Mouse (Mus musculus) hindbrain, postnatal 0 days (tissue): ENCODE results near the gene Gm826. TPM values are rescaled to one million over a fixed set of nuclear protein-coding genes. Genes with fewer than 3 reads are reported as not detected.

ENCODE experiments used
- ATAC-seq: fragments of 200-750 bp; cut with Nextera tagmentation; 2 replicates; pipeline ENCODE4 v1.8.0; 2017; ENCODE audit warnings: mild to moderate bottlenecking, moderate TSS enrichment, moderate library complexity
- DNase-seq: peaks from one replicate; pipeline ENCODE4 v3.0.0-alpha.2; 2015; ENCODE audit warnings: low spot score
- H3K27ac ChIP-seq: fragments of 300-500 bp; sonication (generic); 2 replicates; pipeline ENCODE4 v1.5.1; 2014; ENCODE audit warnings: mild to moderate bottlenecking
- H3K27me3 ChIP-seq: fragments of 300-500 bp; sonication (generic); 2 replicates; pipeline ENCODE4 v1.6.1; 2014; ENCODE audit warnings: low read length, mixed read lengths; ENCODE audit not compliant: insufficient read depth
- H3K36me3 ChIP-seq: fragments of 300-500 bp; sonication (generic); 2 replicates; pipeline ENCODE4 v1.6.1; 2014; ENCODE audit warnings: low read length, mixed read lengths; ENCODE audit not compliant: insufficient read depth
- H3K4me1 ChIP-seq: fragments of 300-500 bp; sonication (generic); 2 replicates; pipeline ENCODE4 v1.6.1; 2014; ENCODE audit warnings: antibody characterized with exemption, low read length, mixed read lengths; ENCODE audit not compliant: insufficient read depth
- H3K4me2 ChIP-seq: fragments of 300-500 bp; sonication (generic); 2 replicates; pipeline ENCODE4 v1.6.1; 2014; ENCODE audit warnings: low read depth, mild to moderate bottlenecking, low read length, moderate library complexity, mixed read lengths
- H3K4me3 ChIP-seq: fragments of 300-500 bp; sonication (generic); 2 replicates; pipeline ENCODE4 v1.5.1; 2014; ENCODE audit warnings: low read length
- H3K9ac ChIP-seq: fragments of 300-500 bp; sonication (generic); replicated peaks from 2 replicates; pipeline ENCODE4 v1.6.1; 2014; ENCODE audit warnings: mild to moderate bottlenecking, low read length, moderate library complexity, mixed read lengths
- H3K9me3 ChIP-seq: fragments of 300-500 bp; sonication (generic); 2 replicates; pipeline ENCODE4 v1.6.1; 2016; ENCODE audit warnings: low read length, mixed read lengths
- CTCF ChIP-seq: IDR thresholded peaks from 2 replicates; pipeline ENCODE4 v1.5.1; 2016; ENCODE audit warnings: antibody characterized with exemption, control low read depth, low read depth
- WGBS: fragments of 180-500 bp; shearing (Covaris S2); extraction: QIAGEN DNeasy Blood & Tissue Kit; methylation state at CpG from one replicate; pipeline ENCODE4 v1.1.7; 2014; 5-methylcytosine and 5-hydroxymethylcytosine counted together
- polyA plus RNA-seq: library from polyadenylated mRNA; unstranded; fragments of >200 nt; fragmentation: Nextera tagmentation; extraction: Ambion mirVana; gene quantifications from 2 replicates; pipeline ENCODE4 v1.2.1, GENCODE M21; 2015
- total RNA-seq: library from RNA; depleted of rRNA; stranded (reverse); fragments of >200 nt; gene quantifications from 2 replicates; pipeline ENCODE4 v1.2.3, GENCODE M21; 2014; rRNA removed

Gm826 gene
- 1.1 TPM in 1 of 2 replicates, not detected in the other for total RNA-seq
- polyA plus RNA-seq, result not detected in 2 replicates

DNA sequence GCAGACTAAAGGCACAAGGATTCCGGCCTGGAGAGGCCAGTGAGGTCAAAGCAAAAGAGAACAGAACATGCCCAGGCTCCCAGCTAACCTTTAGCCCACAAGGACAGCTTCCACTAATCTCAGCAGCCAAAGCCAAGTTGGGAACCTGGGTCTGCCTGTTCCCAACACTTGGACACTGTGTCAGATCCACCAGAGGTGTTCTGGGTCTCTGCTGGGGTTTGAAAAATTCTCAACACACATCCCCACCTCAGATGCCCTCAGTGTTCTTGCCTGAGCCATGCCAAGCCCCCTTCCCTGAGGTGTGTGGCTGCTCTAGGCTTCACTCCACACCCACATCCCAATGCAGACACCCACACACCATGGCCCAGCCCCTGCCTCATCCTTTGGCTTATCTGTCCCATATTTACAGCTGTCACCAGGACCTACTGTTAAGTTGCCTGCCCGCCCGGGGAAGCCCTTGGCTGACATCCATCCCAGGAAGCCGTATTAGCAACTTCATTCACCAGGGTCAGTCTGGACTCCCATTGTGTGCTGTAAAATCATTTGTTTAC lies at the start of gene Gm826:
Gene Gm826 (minus strand): TSS at position 52 of the 551 bp plus-strand sequence.
- DNase-seq, result no peak
- no peak for ATAC-seq
- Histone ChIP-seq H3K4me3 (no peak within 1 kb of the TSS), H3K9me3 (no peaks in the 10 kb centered on the region), H3K27ac (no peak within 1 kb of the TSS), H3K4me1 (no peaks in the 10 kb centered on the region), H3K9ac (no peak within 1 kb of the TSS), H3K4me2 (no peak within 1 kb of the TSS), H3K36me3 (no peaks in the 10 kb centered on the region), H3K27me3 (no peaks in the 10 kb centered on the region)
- WGBS, result 36% methylated on average over 4 of the region's 4 CpGs
- no peak for TF ChIP-seq CTCF

DNA sequence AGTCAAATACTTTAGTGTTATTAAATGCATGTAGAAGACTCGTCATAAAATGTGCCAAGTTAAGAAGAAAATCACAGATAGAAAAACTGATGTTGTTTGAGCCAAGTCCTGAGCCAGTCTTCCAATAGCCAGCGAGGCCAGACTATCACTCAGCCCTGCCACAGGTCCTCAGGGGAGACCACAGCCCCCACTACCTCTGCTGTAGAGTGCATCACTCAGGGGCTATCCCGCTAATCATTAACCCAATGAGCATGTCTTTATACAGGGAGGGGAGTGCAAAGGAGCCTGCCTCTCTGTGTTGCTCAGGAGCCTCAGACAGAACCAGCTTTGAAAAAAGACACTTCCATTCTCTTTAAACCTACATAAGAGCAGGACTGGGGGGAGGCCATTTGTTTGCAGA lies 49.5 kb upstream of the Gm826 start:
- no peak overlapping the region for H3K4me2 ChIP-seq
- ATAC-seq (no peak), DNase-seq (no peak)
- H3K4me1 ChIP-seq, result no peaks in the 10 kb centered on the region
- no peak overlapping the region for H3K4me3 ChIP-seq
- no peaks in the 10 kb centered on the region for H3K9me3 ChIP-seq
- H3K27me3 ChIP-seq, result no peaks in the 10 kb centered on the region
- H3K36me3 ChIP-seq, result no peaks in the 10 kb centered on the region
- H3K27ac ChIP-seq, result no peak overlapping the region
- no peak for TF ChIP-seq CTCF
- no peak overlapping the region for H3K9ac ChIP-seq
- 54% methylated on average over 3 of the region's 3 CpGs for WGBS

DNA sequence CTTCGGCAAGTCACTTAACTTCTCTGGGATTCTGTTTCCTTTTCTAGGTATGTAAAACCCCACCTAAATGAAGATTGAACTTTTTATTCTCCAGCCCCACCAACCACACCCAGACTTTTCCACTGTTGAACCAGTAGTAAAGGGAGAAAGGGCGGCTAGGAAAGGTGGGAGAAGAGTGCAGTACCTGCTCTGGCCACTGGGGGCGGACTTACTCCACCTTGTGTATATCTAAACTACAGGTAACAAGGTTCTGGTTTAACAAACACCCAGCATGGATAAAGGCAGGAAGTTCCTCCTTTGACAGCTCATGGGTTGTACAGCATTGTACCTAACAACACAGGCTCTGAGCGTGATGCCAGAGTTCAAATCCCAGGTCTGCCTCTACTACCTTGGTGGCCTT lies 44.3 kb upstream of the Gm826 start:
- WGBS, result 49% methylated on average over 4 of the region's 4 CpGs
- H3K9me3 ChIP-seq, result no peaks in the 10 kb centered on the region
- no peak overlapping the region for H3K27ac ChIP-seq
- H3K4me3 ChIP-seq, result no peak overlapping the region
- ATAC-seq, result no peak
- no peaks in the 10 kb centered on the region for H3K36me3 ChIP-seq
- H3K9ac ChIP-seq, result no peak overlapping the region
- DNase-seq, result no peak
- TF ChIP-seq CTCF, result peak; percentile 87
- no peak overlapping the region for H3K4me2 ChIP-seq
- no peaks in the 10 kb centered on the region for H3K4me1 ChIP-seq
- peaks cover 26% of the 10 kb centered on the region for H3K27me3 ChIP-seq

DNA sequence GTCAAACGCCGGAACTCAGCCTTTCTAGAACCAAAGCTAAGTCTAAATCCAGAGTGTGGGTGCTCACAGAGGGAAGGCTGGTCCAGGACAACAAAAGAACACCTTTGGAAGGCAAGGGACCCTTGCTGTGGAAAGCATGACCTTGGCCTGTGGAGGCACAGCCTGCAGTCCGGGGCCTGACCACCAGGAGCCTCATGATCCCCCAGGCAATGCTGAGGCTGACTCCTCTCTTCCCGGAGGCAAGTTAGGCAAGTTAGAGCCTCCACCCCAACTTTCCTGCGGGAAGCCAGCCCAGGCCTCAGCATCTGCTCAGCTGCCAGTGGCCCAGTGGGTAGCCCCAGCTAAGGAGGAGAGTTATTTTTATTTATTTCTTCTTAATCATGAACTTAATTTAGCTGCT lies 42.3 kb upstream of the Gm826 start:
- H3K9ac ChIP-seq, result no peak overlapping the region
- H3K36me3 ChIP-seq, result no peaks in the 10 kb centered on the region
- H3K9me3 ChIP-seq, result no peaks in the 10 kb centered on the region
- no peak for DNase-seq
- ATAC-seq, result no peak
- H3K4me2 ChIP-seq, result no peak overlapping the region
- peaks cover 39% of the 10 kb centered on the region for H3K27me3 ChIP-seq
- WGBS, result 37% methylated on average over 5 of the region's 5 CpGs
- peak; percentile 33; the same call in 1 of the 2 replicates for TF ChIP-seq CTCF
- H3K4me3 ChIP-seq, result no peak overlapping the region
- no peaks in the 10 kb centered on the region for H3K4me1 ChIP-seq
- no peak overlapping the region for H3K27ac ChIP-seq

DNA sequence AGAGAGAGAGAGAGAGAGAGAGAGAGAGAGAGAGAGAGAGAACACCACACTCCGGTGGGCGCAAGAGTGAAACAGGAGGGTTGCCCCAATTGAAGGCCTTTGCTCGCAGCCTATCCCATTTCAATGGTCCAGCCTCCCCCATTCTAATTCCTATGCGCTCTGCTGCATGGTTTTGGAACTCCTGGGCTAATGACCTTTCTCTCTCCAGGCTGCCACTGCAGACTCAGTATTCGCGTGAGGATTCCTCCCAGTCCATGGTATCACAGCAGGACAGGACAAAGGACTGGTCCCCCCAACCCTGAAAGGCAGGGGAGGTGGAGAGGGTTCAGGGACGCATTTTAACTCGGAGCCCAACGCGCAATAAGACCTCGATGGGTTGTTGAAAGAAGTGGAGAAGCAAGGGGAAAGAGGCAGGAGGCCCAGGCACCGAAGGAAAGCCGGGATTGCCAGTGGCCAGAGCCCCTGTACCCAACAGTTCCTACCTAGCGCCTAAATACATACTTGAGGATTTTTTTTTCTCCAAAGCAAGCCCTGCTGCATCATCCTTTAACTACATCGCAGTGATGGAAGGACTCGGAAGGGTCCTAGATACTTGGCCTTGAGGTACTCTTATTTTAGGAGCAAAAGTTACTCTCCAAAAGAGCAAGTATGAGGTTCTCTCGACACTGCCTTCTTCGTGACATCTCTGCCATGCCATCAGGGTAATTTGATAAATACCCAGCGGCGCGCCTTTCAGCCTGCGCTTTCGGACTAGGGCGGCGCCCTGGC lies 35.9 kb upstream of the Gm826 start:
- H3K4me1 ChIP-seq, result peaks cover 2% of the 10 kb centered on the region; the same call in 1 of the 2 replicates
- H3K36me3 ChIP-seq, result no peaks in the 10 kb centered on the region
- ATAC-seq, result no peak
- no peak overlapping the region for H3K9ac ChIP-seq
- H3K27me3 ChIP-seq, result peaks cover 64% of the 10 kb centered on the region
- no peak for TF ChIP-seq CTCF
- no peak overlapping the region for H3K27ac ChIP-seq
- 6% methylated on average over 25 of the region's 25 CpGs for WGBS
- H3K4me2 ChIP-seq, result no peak overlapping the region
- no peaks in the 10 kb centered on the region for H3K9me3 ChIP-seq
- no peak overlapping the region for H3K4me3 ChIP-seq
- no peak for DNase-seq

DNA sequence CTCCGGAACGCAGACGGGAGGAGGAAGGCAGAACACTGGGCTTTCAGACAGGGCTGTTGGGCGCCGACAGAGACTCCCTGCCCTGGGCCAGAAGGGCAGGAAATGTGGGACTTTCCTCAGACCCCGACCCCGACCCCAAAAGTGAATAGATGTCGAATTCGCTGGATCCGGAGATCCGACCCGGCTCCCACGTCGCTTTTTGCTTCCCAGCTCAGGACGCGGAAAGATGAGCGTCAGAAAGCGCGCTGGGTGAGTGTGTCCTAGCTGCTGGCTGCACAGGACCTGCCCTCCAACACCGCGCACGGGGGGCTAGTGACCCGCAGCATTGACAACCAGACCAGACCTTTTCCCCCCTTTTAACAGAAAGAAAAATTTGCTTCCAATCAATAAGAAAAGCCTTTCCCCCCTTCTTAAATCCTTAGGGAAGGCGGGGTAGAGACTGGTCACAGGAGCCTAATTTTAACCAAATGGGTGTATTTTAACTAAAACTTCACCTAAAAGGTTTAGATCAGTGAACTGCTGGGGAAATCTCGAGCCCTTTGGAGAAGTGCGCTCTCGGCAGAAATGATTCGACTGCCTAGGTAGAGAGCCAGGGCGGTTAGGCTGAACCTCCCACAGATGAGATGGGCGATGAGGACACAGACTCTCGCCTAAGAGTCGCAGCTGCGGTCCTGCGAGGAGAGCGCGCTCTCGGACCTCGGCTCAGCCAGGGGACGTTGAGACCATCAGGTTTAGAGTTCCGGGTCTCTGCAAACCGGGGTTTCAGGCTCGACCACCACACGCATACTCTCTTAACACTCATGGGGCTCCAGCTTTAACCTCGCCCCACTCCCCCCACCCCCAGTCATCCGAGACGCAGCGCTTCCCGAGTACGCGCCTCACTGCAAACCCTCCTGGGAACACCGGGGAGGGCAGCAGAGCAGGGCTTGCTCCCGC lies 34.7 kb upstream of the Gm826 start:
- H3K4me1 ChIP-seq, result peaks cover 2% of the 10 kb centered on the region; the same call in 1 of the 2 replicates
- no peak for ATAC-seq

More for the DNA sequence above, 34.7 kb upstream of the Gm826 start:
- no peak for TF ChIP-seq CTCF
- Histone ChIP-seq H3K4me2 (peak overlapping the region; percentile 91), H3K9me3 (no peaks in the 10 kb centered on the region), H3K27ac (no peak overlapping the region), H3K9ac (no peak overlapping the region), H3K27me3 (peaks cover 59% of the 10 kb centered on the region), H3K4me3 (peak overlapping the region; percentile 52), H3K36me3 (no peaks in the 10 kb centered on the region)
- DNase-seq, result no peak
- WGBS, result under 1% methylated on average over 52 of the region's 52 CpGs
